Mouse (Mus musculus) heart, adult 2 months (tissue): ENCODE measurements around the gene Ntn1. TPM values are rescaled to one million over a fixed set of nuclear protein-coding genes. Genes with fewer than 3 reads are reported as not detected.
A peak's percentile ranks its signal among the peaks of the same experiment; 100 is the strongest.

ENCODE experiments used
- DNase-seq, 2 experiments: peaks; one replicate each; pipeline ENCODE4 v3.0.0; 2021
- H3K27ac ChIP-seq: fragments of 200-600 bp; 2 replicates; pipeline ENCODE4 v1.8.1; 2022
- H3K27me3 ChIP-seq: fragments of 200-500 bp; 2 replicates; pipeline ENCODE4 v1.6.1; 2012; ENCODE audit warnings: mild to moderate bottlenecking, low read length, inconsistent platforms, mixed read lengths; ENCODE audit not compliant: control insufficient read depth, insufficient read depth
- H3K36me3 ChIP-seq: fragments of 200-500 bp; 2 replicates; pipeline ENCODE4 v1.6.1; 2012; ENCODE audit warnings: low read length, inconsistent platforms; ENCODE audit not compliant: control insufficient read depth, insufficient read depth
- H3K4me1 ChIP-seq: fragments of 200-500 bp; 2 replicates; pipeline ENCODE4 v1.6.1; 2011; ENCODE audit warnings: low read length; ENCODE audit not compliant: control insufficient read depth, insufficient read depth
- H3K4me3 ChIP-seq: fragments of 200-600 bp; 2 replicates; pipeline ENCODE4 v1.8.1; 2022
- H3K79me2 ChIP-seq: fragments of 200-500 bp; replicated peaks from 2 replicates; pipeline ENCODE4 v1.6.1; 2012; ENCODE audit warnings: mild to moderate bottlenecking, inconsistent platforms, low read length, moderate library complexity, mixed read lengths; ENCODE audit not compliant: control insufficient read depth, insufficient read depth
- H3K9ac ChIP-seq: fragments of 200-500 bp; 2 replicates; pipeline ENCODE4 v1.6.1; 2012; ENCODE audit warnings: low read depth, mild to moderate bottlenecking, control low read depth, inconsistent platforms, low read length, mixed read lengths
- CTCF ChIP-seq: fragments of 200-600 bp; IDR thresholded peaks from 2 replicates; pipeline ENCODE4 v1.8.1; 2022; ENCODE audit warnings: antibody characterized with exemption, mild to moderate bottlenecking, moderate library complexity
- EP300 ChIP-seq: fragments of 200-500 bp; IDR thresholded peaks from 2 replicates; pipeline ENCODE4 v1.6.1; 2011; ENCODE audit warnings: low read depth, low read length, control low read depth; ENCODE audit not compliant: insufficient read depth
- POLR2A ChIP-seq: fragments of 200-500 bp; IDR thresholded peaks from 2 replicates; pipeline ENCODE4 v1.6.1; 2011; ENCODE audit warnings: mild to moderate bottlenecking, low read depth, low read length, control low read depth; ENCODE audit not compliant: insufficient read depth
- WGBS: fragments of 180-500 bp; shearing (Covaris S2); methylation state at CpG from one replicate; pipeline ENCODE4 v1.1.7; 2018; 5-methylcytosine and 5-hydroxymethylcytosine counted together
- intact Hi-C: fragments of 180-260 bp; cut with DNase I; formaldehyde crosslinking; loops from one replicate; pipeline ENCODE4 v1.15.1; 2025
- polyA plus RNA-seq: library from polyadenylated mRNA; depleted of rRNA; stranded (reverse); fragments of >200 nt; gene quantifications from 2 replicates; pipeline ENCODE4 v1.2.3, GENCODE M21; 2012
- total RNA-seq, 2 experiments: library from RNA; stranded (reverse); gene quantifications; 2 replicates each; pipeline ENCODE4 v1.2.3; 2021

Gene Ntn1
- total and polyA plus RNA-seq, 3 experiments = 32.4 to 70.5 (median 55.1) TPM

DNA sequence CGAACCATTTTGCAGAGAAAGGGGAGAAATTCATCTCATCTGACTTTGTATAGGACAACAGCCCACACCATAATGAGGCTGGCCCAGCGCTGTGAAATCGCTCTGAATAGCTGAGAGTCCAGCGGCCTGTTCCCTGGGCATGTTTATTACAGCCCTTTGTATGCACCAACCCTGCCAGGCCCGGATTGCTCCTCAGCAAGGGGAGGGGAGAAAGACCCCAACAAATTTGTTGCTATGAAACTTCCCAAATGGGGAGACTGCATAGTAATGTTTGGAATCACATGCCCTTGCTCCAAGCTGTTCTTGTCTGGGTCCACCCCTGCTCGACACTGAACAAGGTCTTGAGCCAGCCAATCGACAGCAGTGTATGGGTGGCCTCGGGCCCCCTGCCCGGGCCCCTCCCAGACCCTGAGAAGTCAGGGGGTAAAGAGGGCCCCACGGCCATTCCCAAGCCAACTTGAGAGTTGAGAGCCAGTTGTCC is 126.3 kb downstream of the Ntn1 start:
- no peak for TF ChIP-seq POLR2A
- H3K79me2 ChIP-seq = no peaks in the 10 kb centered on the region
- no peaks in the 10 kb centered on the region for H3K27me3 ChIP-seq
- DNase-seq = no peak
- H3K36me3 ChIP-seq = no peaks in the 10 kb centered on the region
- H3K9ac ChIP-seq = no peak overlapping the region
- no peak overlapping the region for H3K27ac ChIP-seq
- no peak overlapping the region for H3K4me3 ChIP-seq
- 85% methylated on average over 10 of the region's 10 CpGs for WGBS
- intact Hi-C loops = no loop called here
- H3K4me1 ChIP-seq = peaks cover 2% of the 10 kb centered on the region

DNA sequence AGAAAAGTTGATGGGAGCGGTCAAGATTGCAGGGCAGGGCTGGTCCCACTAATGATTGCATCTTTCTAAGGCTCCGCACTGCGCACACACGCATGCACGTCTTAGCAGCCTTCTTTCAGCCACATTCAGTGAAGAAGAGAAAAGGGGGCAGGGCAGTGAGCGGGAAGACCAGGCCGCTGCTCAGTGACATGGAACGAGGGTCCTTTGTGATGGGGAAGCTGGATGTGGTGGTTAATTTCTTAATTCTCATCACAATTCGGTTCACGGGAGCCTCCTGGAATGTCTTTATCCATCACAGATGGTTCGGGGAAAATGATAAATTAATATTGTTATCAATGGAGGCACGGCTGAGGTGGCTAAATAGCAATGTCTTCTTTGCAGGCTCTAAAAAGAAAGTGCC is 126.8 kb downstream of the Ntn1 start:
- Histone ChIP-seq H3K4me1 (no peaks in the 10 kb centered on the region), H3K36me3 (no peaks in the 10 kb centered on the region), H3K9ac (no peak overlapping the region), H3K27ac (no peak overlapping the region), H3K79me2 (no peaks in the 10 kb centered on the region), H3K27me3 (no peaks in the 10 kb centered on the region), H3K4me3 (no peak overlapping the region)
- TF ChIP-seq CTCF = no peak
- no peak for TF ChIP-seq POLR2A
- TF ChIP-seq EP300 = no peak
- no peak for DNase-seq
- WGBS = 96% methylated on average over 12 of the region's 12 CpGs
- intact Hi-C loops = no loop called here

DNA sequence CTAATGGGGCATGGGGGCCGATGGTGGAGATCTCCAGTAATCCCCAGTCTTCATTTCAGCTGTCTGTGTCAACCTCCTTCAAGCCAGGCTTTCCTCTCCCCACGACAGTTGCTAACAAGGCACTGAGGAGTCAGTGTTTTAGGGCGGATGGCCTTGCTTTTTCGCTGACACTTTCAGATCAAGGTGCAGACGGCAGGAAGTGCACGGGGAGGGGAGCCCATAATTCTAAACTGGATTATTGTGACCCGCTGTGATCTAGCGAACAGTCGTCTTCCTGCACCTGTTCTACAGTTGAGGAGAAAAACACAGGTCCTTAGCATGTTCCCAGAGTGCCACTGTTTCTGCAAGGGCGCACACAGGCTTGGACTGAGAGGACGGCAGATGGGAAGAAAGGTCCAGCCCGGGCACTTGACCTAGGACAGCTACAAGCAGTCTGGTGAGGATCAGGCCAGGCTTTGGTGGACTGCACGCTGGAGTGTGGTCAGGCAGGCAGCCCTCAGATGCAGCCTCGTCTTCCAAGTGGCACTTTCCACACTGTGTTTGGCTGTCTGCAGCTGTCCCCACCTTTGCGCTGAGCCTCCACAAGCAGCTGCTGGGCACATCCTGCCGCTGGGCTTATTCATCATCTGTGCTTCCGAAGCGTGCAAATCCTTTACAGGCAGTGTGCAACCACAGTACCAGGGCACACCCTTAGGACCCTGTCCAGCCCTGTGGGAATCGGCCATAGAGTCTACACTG is 129.7 kb downstream of the Ntn1 start:
- TF ChIP-seq POLR2A = no peak
- TF ChIP-seq EP300 = no peak
- no peaks in the 10 kb centered on the region for H3K27me3 ChIP-seq
- intact Hi-C loops = loop anchor here (1.0 kb wide), 1 partner anchor 69 kb away; no protein-coding TSS in a partner anchor
- H3K4me1 ChIP-seq = no peaks in the 10 kb centered on the region
- no peaks in the 10 kb centered on the region for H3K79me2 ChIP-seq
- no peak overlapping the region for H3K9ac ChIP-seq
- DNase-seq = no peak
- no peak overlapping the region for H3K4me3 ChIP-seq
- 74% methylated on average over 19 of the region's 19 CpGs for WGBS
- H3K36me3 ChIP-seq = no peaks in the 10 kb centered on the region
- H3K27ac ChIP-seq = no peak overlapping the region

DNA sequence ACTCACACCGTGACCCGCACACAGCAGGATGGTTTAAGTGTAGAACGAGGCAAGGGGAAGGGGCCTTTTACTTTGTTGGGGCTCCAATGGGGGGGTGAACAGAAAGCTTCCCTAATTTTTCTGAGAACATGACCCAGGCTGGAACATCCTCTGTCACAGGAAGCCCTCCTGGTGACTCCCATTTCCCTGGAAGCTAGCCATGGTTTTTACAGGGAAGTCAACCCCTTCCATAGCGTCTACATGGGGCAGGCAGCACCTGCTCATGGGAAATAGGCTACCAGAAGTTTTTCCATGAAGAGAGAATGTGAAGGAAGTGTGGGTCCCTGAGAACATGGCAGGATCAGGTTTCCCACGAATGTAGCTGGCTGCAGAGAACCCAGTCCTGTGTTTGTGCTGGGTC is 136.3 kb downstream of the Ntn1 start:
- WGBS = 57% methylated on average over 5 of the region's 5 CpGs
- Histone ChIP-seq H3K79me2 (no peaks in the 10 kb centered on the region), H3K36me3 (no peaks in the 10 kb centered on the region), H3K27ac (peak overlapping the region; percentile 17), H3K4me3 (no peak overlapping the region), H3K27me3 (no peaks in the 10 kb centered on the region), H3K4me1 (peaks cover 13% of the 10 kb centered on the region), H3K9ac (no peak overlapping the region)
- no peak for DNase-seq
- TF ChIP-seq CTCF (no peak), EP300 (0 out of 2 replicates have a peak, but pooled peaks have one; percentile 41)
- intact Hi-C loops = loop anchor here (5.0 kb wide), 1 partner anchor 143 kb away; no protein-coding TSS in a partner anchor

DNA sequence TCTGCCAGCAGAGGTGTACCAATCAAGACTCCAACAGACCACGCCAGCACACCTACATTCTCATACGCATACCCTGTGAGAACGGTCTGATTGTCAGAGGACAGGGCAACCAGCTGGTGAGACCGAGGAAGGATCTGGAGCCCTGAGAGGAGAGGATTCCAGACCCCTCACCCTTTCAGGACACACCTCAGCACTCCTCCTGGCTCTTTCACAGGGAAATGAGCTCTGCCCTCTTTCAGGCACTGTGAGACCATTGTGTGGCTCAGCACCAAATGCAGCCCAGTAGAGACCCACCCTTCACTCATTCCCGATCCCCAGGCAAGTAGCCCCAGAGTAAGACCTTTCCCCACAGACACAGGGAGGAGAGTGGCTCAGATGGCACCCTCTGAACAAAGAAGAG is 137.5 kb downstream of the Ntn1 start:
- H3K27me3 ChIP-seq = no peaks in the 10 kb centered on the region

DNA sequence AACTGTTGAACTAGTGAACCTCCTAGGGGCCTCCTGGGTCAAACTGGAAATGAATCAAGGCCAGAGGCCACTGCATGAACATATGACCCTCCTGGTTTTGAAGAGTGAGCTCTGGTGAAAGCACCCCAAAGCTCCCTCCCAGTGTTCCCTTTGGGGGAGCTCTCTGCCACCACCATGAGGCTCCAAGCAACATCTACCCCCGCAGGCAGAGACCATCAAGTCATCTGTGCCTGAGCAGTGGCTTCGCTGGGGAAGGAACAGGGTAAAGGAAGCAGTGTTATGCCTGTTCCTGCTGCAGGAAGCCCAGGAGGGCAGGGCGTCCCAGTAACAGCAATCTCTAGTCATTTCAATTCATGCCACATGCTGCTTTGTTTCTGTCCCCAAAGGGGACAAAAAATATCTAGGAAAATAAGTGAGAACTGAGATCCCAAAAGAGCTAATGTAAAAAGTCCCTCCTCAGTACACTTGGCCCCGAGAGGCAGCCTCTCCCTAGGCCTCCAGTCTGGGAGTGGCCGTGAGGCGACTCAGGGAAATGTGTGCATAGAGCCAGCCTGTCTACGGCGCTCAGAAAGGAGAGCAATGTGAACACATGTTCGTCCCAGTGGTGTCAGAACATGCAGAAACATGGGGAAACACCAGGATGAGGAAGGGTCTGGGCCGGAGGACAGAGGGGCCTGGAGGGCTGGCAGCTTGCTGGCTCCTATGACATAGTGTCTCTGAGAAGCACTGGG is 139.3 kb downstream of the Ntn1 start:
- intact Hi-C loops = loop anchor here (5.0 kb wide), 1 partner anchor 146 kb away; no protein-coding TSS in a partner anchor
- Histone ChIP-seq H3K36me3 (no peaks in the 10 kb centered on the region), H3K4me3 (no peak overlapping the region), H3K27me3 (no peaks in the 10 kb centered on the region), H3K4me1 (peaks cover 13% of the 10 kb centered on the region), H3K79me2 (no peaks in the 10 kb centered on the region), H3K27ac (peak overlapping the region; percentile 58), H3K9ac (no peak overlapping the region)
- 42% methylated on average over 10 of the region's 10 CpGs for whole genome bisulfite sequencing
- peak in 1 of 2 experiments; percentile 28 for DNase-seq
- TF ChIP-seq EP300 (peak; percentile 45; the same call in 1 of the 2 replicates), CTCF (peak; percentile 38), POLR2A (no peak)

More for the DNA sequence above, 137.5 kb downstream of the Ntn1 start:
- TF ChIP-seq EP300 (no peak), POLR2A (no peak), CTCF (no peak)
- Histone ChIP-seq H3K36me3 (no peaks in the 10 kb centered on the region), H3K4me1 (peaks cover 13% of the 10 kb centered on the region), H3K9ac (no peak overlapping the region), H3K4me3 (no peak overlapping the region), H3K79me2 (no peaks in the 10 kb centered on the region), H3K27ac (no peak overlapping the region)
- WGBS = 97% methylated on average over 5 of the region's 5 CpGs
- no peak for DNase-seq
- intact Hi-C loops = loop anchor here (5.0 kb wide), 1 partner anchor 144 kb away; no protein-coding TSS in a partner anchor
